Mouse (Mus musculus): ENCODE measurements around the gene Cyth3. TPM values are rescaled to one million over a fixed set of nuclear protein-coding genes. Genes with fewer than 3 reads are reported as not detected.

The Cyth3 gene
- polyA plus RNA-seq, 1 experiment from 2014 or later, result 21.1 TPM

DNA sequence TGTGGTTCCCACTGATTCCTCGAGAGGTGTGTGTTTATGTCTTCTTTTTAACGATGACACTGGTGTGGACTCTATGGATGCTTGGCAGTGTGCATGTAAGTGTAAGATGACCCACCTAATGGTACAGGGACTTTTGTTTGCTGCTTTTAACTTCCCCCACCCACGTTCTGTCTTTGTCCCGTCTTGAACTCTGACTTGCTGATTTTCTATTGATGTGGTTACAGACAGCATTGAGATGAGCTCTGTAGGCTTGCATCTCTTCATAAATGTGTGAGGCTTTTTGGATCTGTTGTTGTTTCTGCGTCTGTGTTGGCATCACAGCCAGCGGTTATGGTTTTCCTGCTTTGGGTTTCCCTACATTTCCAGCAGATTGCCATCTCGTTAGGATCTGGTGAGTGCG lies 8.5 kb downstream of the Cyth3 start:
- no peak for TF ChIP-seq CTCF (IDR thresholded peaks at IDR 0.05; ENCODE audit: low read depth)
- ATAC-seq, result no peak
- no peaks in the 10 kb centered on the region for H3K27me3 ChIP-seq (replicated peaks; ENCODE audit: control insufficient read depth, insufficient read depth, low read length)
- H3K27ac ChIP-seq (ENCODE audit: low read depth, low read length), result no peak overlapping the region
- H3K36me3 ChIP-seq (ENCODE audit: control insufficient read depth, insufficient read depth), result 0 out of 2 replicates have a peak, but pooled peaks cover 3% of the 10 kb centered on the region
- H3K9ac ChIP-seq (ENCODE audit: low read depth, low read length), result no peak overlapping the region
- no peak overlapping the region for H3K4me2 ChIP-seq (replicated peaks; ENCODE audit: low read depth)
- WGBS, result 92% methylated on average over 8 of the region's 8 CpGs
- H3K4me1 ChIP-seq (replicated peaks; ENCODE audit: control insufficient read depth, insufficient read depth, low read length), result peaks cover 15% of the 10 kb centered on the region
- H3K9me3 ChIP-seq (ENCODE audit: control insufficient read depth), result no peaks in the 10 kb centered on the region
- H3K4me3 ChIP-seq (ENCODE audit: low read depth, low read length), result no peak overlapping the region

DNA sequence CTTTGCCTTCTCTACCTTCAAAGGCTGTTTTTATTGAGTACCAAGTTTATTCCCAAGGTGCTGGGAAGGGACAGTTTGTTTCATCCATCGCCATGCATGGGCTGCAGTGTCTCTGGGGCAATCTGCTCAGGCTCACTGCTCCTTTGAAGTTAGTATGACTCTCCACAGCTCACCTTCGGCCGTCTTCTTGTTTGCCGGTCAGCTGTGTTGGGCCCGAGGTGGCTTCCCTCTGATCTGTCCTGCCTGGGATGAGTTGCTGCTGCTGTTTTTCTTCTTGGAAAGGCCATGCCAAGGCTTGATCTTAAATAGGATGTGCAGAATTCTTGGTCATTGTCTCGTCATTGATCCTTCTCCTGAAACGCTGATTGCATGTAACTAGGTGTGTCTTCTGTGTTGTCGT lies 9.3 kb downstream of the Cyth3 start:
- H3K9me3 ChIP-seq (ENCODE audit: control insufficient read depth), result no peaks in the 10 kb centered on the region
- peaks cover 7% of the 10 kb centered on the region for H3K4me1 ChIP-seq (replicated peaks; ENCODE audit: control insufficient read depth, insufficient read depth, low read length)
- no peak for TF ChIP-seq CTCF (IDR thresholded peaks at IDR 0.05; ENCODE audit: low read depth)
- 0 out of 2 replicates have a peak, but pooled peaks cover 3% of the 10 kb centered on the region for H3K36me3 ChIP-seq (ENCODE audit: control insufficient read depth, insufficient read depth)
- no peak overlapping the region for H3K9ac ChIP-seq (ENCODE audit: low read depth, low read length)
- H3K4me2 ChIP-seq (replicated peaks; ENCODE audit: low read depth), result no peak overlapping the region
- no peaks in the 10 kb centered on the region for H3K27me3 ChIP-seq (replicated peaks; ENCODE audit: control insufficient read depth, insufficient read depth, low read length)
- H3K4me3 ChIP-seq (ENCODE audit: low read depth, low read length), result no peak overlapping the region
- no peak for ATAC-seq
- no peak overlapping the region; the same call in 1 of the 2 replicates for H3K27ac ChIP-seq (ENCODE audit: low read depth, low read length)
- WGBS, result 57% methylated on average over 8 of the region's 8 CpGs

DNA sequence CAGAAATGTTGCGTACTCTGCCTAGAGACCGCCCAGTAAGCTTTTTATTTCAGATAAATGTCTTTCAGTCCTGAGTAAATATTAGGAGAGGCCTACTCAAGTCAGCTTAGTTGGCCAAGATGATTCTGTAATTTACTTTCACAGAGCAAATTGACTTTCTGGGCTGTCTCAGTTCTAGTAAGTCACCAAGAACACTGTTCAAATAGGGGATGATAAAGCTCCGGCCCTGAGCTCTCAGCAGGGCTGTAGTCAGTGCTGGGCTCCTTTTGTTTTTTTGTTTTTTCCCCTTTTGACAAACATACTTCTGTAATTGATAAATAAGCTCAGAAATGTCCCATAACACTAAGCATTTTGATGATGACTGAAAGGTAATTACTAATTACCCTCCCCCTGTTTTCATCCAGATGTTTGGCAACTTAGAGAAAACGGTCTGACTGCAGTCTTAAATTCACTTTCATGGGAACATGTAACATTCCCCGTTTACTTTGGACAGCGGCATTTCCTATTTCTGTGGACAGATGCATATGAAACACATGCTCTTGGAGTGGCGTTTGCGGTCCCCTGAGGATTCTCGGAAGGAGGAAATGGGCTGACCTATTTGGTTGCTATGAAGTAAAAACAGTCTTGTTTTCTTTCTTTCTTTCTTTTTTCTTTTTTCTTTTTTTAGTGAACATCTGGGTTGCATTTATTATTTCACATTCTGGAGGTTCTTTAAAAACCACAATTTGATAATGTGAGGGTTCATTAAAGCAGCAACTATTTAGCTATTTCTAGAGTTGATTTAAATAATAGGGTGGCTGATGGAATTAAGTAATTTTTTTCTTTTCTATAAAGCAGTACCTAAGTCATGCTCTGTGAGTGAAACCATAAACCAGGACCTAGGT lies 10.7 kb downstream of the Cyth3 start:
- Histone ChIP-seq H3K4me2 (replicated peaks; ENCODE audit: low read depth) (peak overlapping the region; percentile 30; the same call in 1 of the 2 replicates), H3K27me3 (replicated peaks; ENCODE audit: control insufficient read depth, insufficient read depth, low read length) (no peaks in the 10 kb centered on the region), H3K27ac (ENCODE audit: low read depth, low read length) (peak overlapping the region; percentile 60; the same call in 1 of the 2 replicates), H3K4me3 (ENCODE audit: low read depth, low read length) (no peak overlapping the region), H3K36me3 (ENCODE audit: control insufficient read depth, insufficient read depth) (0 out of 2 replicates have a peak, but pooled peaks cover 3% of the 10 kb centered on the region), H3K9ac (ENCODE audit: low read depth, low read length) (no peak overlapping the region), H3K9me3 (ENCODE audit: control insufficient read depth) (no peaks in the 10 kb centered on the region), H3K4me1 (replicated peaks; ENCODE audit: control insufficient read depth, insufficient read depth, low read length) (peaks cover 6% of the 10 kb centered on the region)
- WGBS, result 26% methylated on average over 9 of the region's 9 CpGs
- no peak for TF ChIP-seq CTCF (IDR thresholded peaks at IDR 0.05; ENCODE audit: low read depth)
- ATAC-seq, result no peak

DNA sequence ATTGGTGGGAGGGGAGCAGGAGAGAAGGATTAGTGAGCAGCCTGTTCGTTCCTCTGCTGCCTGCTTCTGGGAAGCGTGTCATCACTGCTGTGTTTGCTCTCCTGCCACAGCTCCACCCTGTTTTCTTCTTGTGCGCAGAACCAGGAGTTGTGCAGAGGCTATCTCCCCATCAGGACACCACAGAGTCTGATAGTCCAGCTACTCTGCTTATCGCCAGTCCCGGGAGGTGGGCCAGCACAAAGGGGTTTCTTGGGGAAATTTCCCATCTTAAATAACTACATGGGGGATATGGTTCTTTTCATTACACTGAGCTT lies 11.3 kb downstream of the Cyth3 start:
- 0 out of 2 replicates have a peak, but pooled peaks cover 2% of the 10 kb centered on the region for H3K36me3 ChIP-seq (ENCODE audit: control insufficient read depth, insufficient read depth)
- no peaks in the 10 kb centered on the region for H3K27me3 ChIP-seq (replicated peaks; ENCODE audit: control insufficient read depth, insufficient read depth, low read length)
- 25% methylated on average over 5 of the region's 5 CpGs for WGBS
- no peak for TF ChIP-seq CTCF (IDR thresholded peaks at IDR 0.05; ENCODE audit: low read depth)
- peak overlapping the region; percentile 60 for H3K27ac ChIP-seq (ENCODE audit: low read depth, low read length)
- no peak overlapping the region for H3K4me3 ChIP-seq (ENCODE audit: low read depth, low read length)
- peak; percentile 33; the same call in 1 of the 2 replicates for ATAC-seq
- H3K9ac ChIP-seq (ENCODE audit: low read depth, low read length), result no peak overlapping the region
- H3K9me3 ChIP-seq (ENCODE audit: control insufficient read depth), result no peaks in the 10 kb centered on the region
- peaks cover 6% of the 10 kb centered on the region for H3K4me1 ChIP-seq (replicated peaks; ENCODE audit: control insufficient read depth, insufficient read depth, low read length)
- no peak overlapping the region; the same call in 1 of the 2 replicates for H3K4me2 ChIP-seq (replicated peaks; ENCODE audit: low read depth)

DNA sequence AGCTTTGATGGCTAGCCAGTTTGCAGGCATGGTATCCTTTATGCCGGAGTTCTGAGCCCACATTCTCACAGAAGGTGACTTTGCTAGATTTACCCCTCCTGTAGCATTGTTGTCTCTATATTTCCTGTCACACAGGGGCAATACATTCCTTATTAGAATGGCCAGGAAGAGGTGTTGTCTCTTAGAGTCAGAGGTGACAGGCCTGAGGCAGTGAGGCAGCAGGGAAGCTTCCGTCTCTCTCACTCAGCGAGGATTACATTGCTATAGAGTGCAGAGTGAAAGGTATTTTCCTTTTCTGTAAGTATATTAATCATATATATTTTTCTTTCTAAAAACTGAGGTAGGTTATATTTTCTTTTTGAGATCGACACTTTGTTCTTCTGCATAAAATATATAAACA lies 11.6 kb downstream of the Cyth3 start:
- H3K27ac ChIP-seq (ENCODE audit: low read depth, low read length), result no peak overlapping the region
- no peak for TF ChIP-seq CTCF (IDR thresholded peaks at IDR 0.05; ENCODE audit: low read depth)
- H3K4me1 ChIP-seq (replicated peaks; ENCODE audit: control insufficient read depth, insufficient read depth, low read length), result peaks cover 6% of the 10 kb centered on the region
- WGBS, result 81% methylated on average over 4 of the region's 4 CpGs
- H3K4me3 ChIP-seq (ENCODE audit: low read depth, low read length), result no peak overlapping the region
- no peaks in the 10 kb centered on the region for H3K36me3 ChIP-seq (ENCODE audit: control insufficient read depth, insufficient read depth)
- no peaks in the 10 kb centered on the region for H3K9me3 ChIP-seq (ENCODE audit: control insufficient read depth)
- H3K27me3 ChIP-seq (replicated peaks; ENCODE audit: control insufficient read depth, insufficient read depth, low read length), result no peaks in the 10 kb centered on the region
- H3K4me2 ChIP-seq (replicated peaks; ENCODE audit: low read depth), result no peak overlapping the region; the same call in 1 of the 2 replicates
- no peak; the same call in 1 of the 2 replicates for ATAC-seq
- H3K9ac ChIP-seq (ENCODE audit: low read depth, low read length), result no peak overlapping the region

DNA sequence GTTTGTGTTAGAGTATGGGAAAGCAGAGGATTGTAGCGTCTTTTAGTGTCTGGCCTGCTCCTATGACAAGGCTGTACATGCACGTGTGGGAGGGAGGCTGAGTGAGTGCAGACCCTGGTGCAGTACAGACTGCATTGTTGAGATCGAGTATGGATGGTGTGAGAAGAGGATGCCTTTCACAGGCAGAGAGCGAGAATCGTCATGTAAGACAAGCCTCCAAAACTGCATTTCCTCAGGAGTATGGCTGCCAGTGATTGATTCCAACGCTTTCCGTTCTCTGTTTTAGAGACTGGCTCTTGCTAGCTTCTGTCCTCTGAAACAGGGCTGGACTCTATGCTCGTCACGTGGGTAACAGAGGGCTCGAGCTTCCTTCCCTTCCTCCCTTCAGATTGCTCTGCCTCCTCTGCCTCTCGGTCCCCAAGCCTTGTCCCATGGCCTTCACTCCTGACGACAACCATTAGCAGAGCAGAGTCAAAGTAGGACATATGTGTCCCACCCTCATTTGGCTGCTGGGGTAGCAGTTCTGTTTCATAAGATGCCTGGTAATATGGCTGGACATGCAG lies 12.4 kb downstream of the Cyth3 start:
- Histone ChIP-seq H3K9me3 (ENCODE audit: control insufficient read depth) (no peaks in the 10 kb centered on the region), H3K27me3 (replicated peaks; ENCODE audit: control insufficient read depth, insufficient read depth, low read length) (no peaks in the 10 kb centered on the region), H3K9ac (ENCODE audit: low read depth, low read length) (no peak overlapping the region), H3K36me3 (ENCODE audit: control insufficient read depth, insufficient read depth) (no peaks in the 10 kb centered on the region), H3K27ac (ENCODE audit: low read depth, low read length) (no peak overlapping the region), H3K4me1 (replicated peaks; ENCODE audit: control insufficient read depth, insufficient read depth, low read length) (peaks cover 6% of the 10 kb centered on the region), H3K4me3 (ENCODE audit: low read depth, low read length) (no peak overlapping the region), H3K4me2 (replicated peaks; ENCODE audit: low read depth) (no peak overlapping the region)
- no peak for TF ChIP-seq CTCF (IDR thresholded peaks at IDR 0.05; ENCODE audit: low read depth)
- no peak for ATAC-seq
- WGBS, result 62% methylated on average over 12 of the region's 12 CpGs

All from intestine, postnatal 0 days (tissue).